Comparison of ENCODE assay signal across 8 mouse cellular contexts in the genomic region with DNA sequence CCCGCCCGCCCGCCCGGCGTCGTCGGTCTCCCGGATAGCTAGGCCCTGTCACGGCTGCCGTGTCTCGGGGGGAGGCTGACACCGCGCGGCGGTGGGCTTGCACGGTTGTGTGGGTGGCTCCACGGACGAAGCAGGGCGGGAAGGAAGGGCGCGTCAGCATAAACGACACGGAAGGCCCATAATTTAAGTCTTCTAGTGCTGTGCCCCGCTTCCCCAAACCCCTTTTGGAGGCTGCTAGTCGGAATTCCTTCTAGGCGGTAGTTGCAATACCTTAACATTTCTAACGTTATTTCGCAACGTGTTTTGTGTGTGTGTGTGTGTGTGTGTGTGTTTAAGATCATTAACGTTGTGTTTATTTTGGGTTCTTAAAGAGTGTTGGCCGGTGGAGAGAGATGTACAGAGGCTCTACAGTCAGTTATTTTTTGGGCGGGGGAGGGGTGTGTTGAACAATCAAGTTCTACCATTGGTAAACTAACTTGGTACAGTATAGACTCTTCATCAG. TPM values are rescaled to one million over a fixed set of nuclear protein-coding genes. Genes with fewer than 3 reads are reported as not detected.
DNase-seq lines count a peak whose midpoint lies in the region; ATAC-seq and TF ChIP-seq lines count a peak whose summit lies in the region.

No protein-coding gene starts in this region.

- no peak for TF ChIP-seq POLR2A in cortical plate, adult 2 months (IDR thresholded peaks at IDR 0.05; ENCODE audit: extremely low read depth, insufficient read depth, low read length)

- WGBS in heart, embryonic 10.5 days = 0% methylated on average over 29 of the region's 32 CpGs
- WGBS in hindbrain, embryonic 15.5 days = under 1% methylated on average over 32 of the region's 32 CpGs

- no peaks in the 10 kb centered on the region for H3K9me3 ChIP-seq in heart, embryonic 10.5 days
- H3K9me3 ChIP-seq in hindbrain, embryonic 15.5 days = no peaks in the 10 kb centered on the region
- H3K9me3 ChIP-seq in megakaryocyte, embryonic 14.5 days = no peaks in the 10 kb centered on the region

- H3K36me3 ChIP-seq in heart, embryonic 10.5 days = peaks cover 3% of the 10 kb centered on the region; the same call in 1 of the 2 replicates
- peaks cover 3% of the 10 kb centered on the region; the same call in 1 of the 2 replicates for H3K36me3 ChIP-seq in hindbrain, embryonic 15.5 days
- peaks cover 4% of the 10 kb centered on the region for H3K36me3 ChIP-seq in megakaryocyte, embryonic 14.5 days (replicated peaks; ENCODE audit: low read length)

- ATAC-seq in hindbrain, embryonic 15.5 days (ENCODE audit: low FRiP score, low read depth) = no peak; the same call in 1 of the 2 replicates

- DNase-seq in heart, embryonic 10.5 days (ENCODE audit: low spot score) = peak; percentile 80
- DNase-seq in heart, postnatal 4 days = no peak
- peak; percentile 74 for DNase-seq in CD4-positive, CD25-positive, alpha-beta regulatory T cell, adult 2 months (ENCODE audit: low read depth, low spot score)
- DNase-seq in telencephalon, adult 2 months (ENCODE audit: low read depth, low spot score) = peak; percentile 16
- DNase-seq in left cerebral cortex, postnatal 36 days (ENCODE audit: low spot score in 2 of 2) = no peak

- H3K27ac ChIP-seq in heart, embryonic 10.5 days = peak overlapping the region; percentile 99
- H3K27ac ChIP-seq in cortical plate, adult 2 months (ENCODE audit: insufficient read depth, low read length) = no peak overlapping the region
- peak overlapping the region; percentile 89 for H3K27ac ChIP-seq in hindbrain, embryonic 15.5 days (replicated peaks)

- H3K9ac ChIP-seq in hindbrain, embryonic 15.5 days = peak overlapping the region; percentile 95

- no peaks in the 10 kb centered on the region for H3K27me3 ChIP-seq in heart, embryonic 10.5 days (ENCODE audit: insufficient read depth, poor library complexity, severe bottlenecking)
- no peaks in the 10 kb centered on the region for H3K27me3 ChIP-seq in hindbrain, embryonic 15.5 days
- H3K27me3 ChIP-seq in megakaryocyte, embryonic 14.5 days (replicated peaks) = no peaks in the 10 kb centered on the region

- peak overlapping the region; percentile 100 for H3K4me3 ChIP-seq in heart, embryonic 10.5 days
- peak overlapping the region; percentile 49 for H3K4me3 ChIP-seq in cortical plate, adult 2 months (ENCODE audit: insufficient read depth, low read length)
- H3K4me3 ChIP-seq in hindbrain, embryonic 15.5 days = peak overlapping the region; percentile 90
- H3K4me3 ChIP-seq in megakaryocyte, embryonic 14.5 days (replicated peaks) = peak overlapping the region; percentile 94

- intact Hi-C loops in left cerebral cortex, postnatal 36 days (cut with DNase I) = loop anchor here (2.0 to 5.0 kb wide), 2 partner anchors 65 to 85 kb away; no protein-coding TSS in a partner anchor

- peak overlapping the region; percentile 73 for H3K4me2 ChIP-seq in hindbrain, embryonic 15.5 days

- peaks cover 8% of the 10 kb centered on the region; the same call in 1 of the 2 replicates for H3K4me1 ChIP-seq in heart, embryonic 10.5 days
- H3K4me1 ChIP-seq in cortical plate, adult 2 months (ENCODE audit: control insufficient read depth, insufficient read depth, low read length) = no peaks in the 10 kb centered on the region; the same call in 1 of the 2 replicates
- peaks cover 14% of the 10 kb centered on the region for H3K4me1 ChIP-seq in hindbrain, embryonic 15.5 days (replicated peaks)
- peaks cover 32% of the 10 kb centered on the region for H3K4me1 ChIP-seq in megakaryocyte, embryonic 14.5 days

- no peak for TF ChIP-seq CTCF in cortical plate, adult 2 months (IDR thresholded peaks at IDR 0.05; ENCODE audit: extremely low read depth, insufficient read depth, low read length)

RNA-seq across cellular contexts. Expression of a gene that starts 0.6 kb away (rescaled TPM):
- polyA plus RNA-seq in heart, embryonic 10.5 days (2016; fragmentation: Nextera tagmentation; extraction: Ambion mirVana) = 20.2 and 24.2 TPM in 2 replicates
- 10 to 100 TPM; 67.4 to 67.5 TPM for total RNA-seq in heart, postnatal 4 days (2021)
- 18.1 TPM in 2 replicates for polyA plus RNA-seq in cortical plate, adult 2 months (2012; rRNA removed)
- 13.5 and 14.6 TPM in 2 replicates for polyA plus RNA-seq in hindbrain, embryonic 15.5 days (2015; fragmentation: Nextera tagmentation; extraction: Ambion mirVana)
- 0.51 TPM in 1 of 2 replicates, not detected in the other for polyA plus RNA-seq in megakaryocyte, embryonic 14.5 days (2012; ENCODE audit: insufficient read depth, low replicate concordance)
- total RNA-seq in left cerebral cortex, postnatal 36 days (2021) = 10 to 100 TPM; 75.6 to 96.8 TPM

RNA-seq across cellular contexts. Expression of a gene that starts 50.4 kb away (rescaled TPM):
- polyA plus RNA-seq in heart, embryonic 10.5 days (2016; fragmentation: Nextera tagmentation; extraction: Ambion mirVana) = 7.8 and 10.0 TPM in 2 replicates
- total RNA-seq in heart, postnatal 4 days (2021) = 1 to 10 TPM; 2.5 to 2.7 TPM
- 2.9 and 3.1 TPM in 2 replicates for polyA plus RNA-seq in cortical plate, adult 2 months (2012; rRNA removed)
- 8.3 and 9.1 TPM in 2 replicates for polyA plus RNA-seq in hindbrain, embryonic 15.5 days (2015; fragmentation: Nextera tagmentation; extraction: Ambion mirVana)
- 0.65 TPM in 1 of 2 replicates, not detected in the other for polyA plus RNA-seq in megakaryocyte, embryonic 14.5 days (2012; ENCODE audit: insufficient read depth, low replicate concordance)
- 1 to 10 TPM; 3.8 to 4.3 TPM for total RNA-seq in left cerebral cortex, postnatal 36 days (2021)

Comparison
In these comparisons a context has a peak if more than half of its experiments do, and no peak if none do; other contexts are left out.
1. DNase-seq: peak in heart, embryonic 10.5 days (single experiment), CD4-positive, CD25-positive, alpha-beta regulatory T cell, adult 2 months (single experiment) and telencephalon, adult 2 months (single experiment); none in heart, postnatal 4 days (single experiment) and left cerebral cortex, postnatal 36 days (0 of 2).
2. H3K4me3 ChIP-seq: peak in every context shown above with its lines; median percentile 100 in heart, embryonic 10.5 days; 94 in megakaryocyte, embryonic 14.5 days; 90 in hindbrain, embryonic 15.5 days; 49 in cortical plate, adult 2 months.